Mouse (Mus musculus) layer of hippocampus, adult 8-10 months (tissue): Measurements from ENCODE around the gene Gm10190. TPM values are rescaled to one million over a fixed set of nuclear protein-coding genes. Genes with fewer than 3 reads are reported as not detected.
A peak's percentile ranks its signal among the peaks of the same experiment; 100 is the strongest.
"Not testable (repeated sequence)": the region's sequence is repeated elsewhere in the genome, so short reads cannot be mapped to it uniquely, and the experiment has no call there.

ENCODE experiments used
- DNase-seq, 2 experiments: peaks; one replicate each; pipeline ENCODE4 v3.0.0; 2022; ENCODE audit warnings: low spot score in 2 of 2
- total RNA-seq, 4 experiments: library from RNA; stranded (reverse); gene quantifications; 2 replicates each; pipeline ENCODE4 v1.2.4; 2022

Gm10190 gene
- 1 to 10 TPM in 2 of 4 experiments, not detected in 2; 2.1 to 2.6 TPM for total RNA-seq

DNA sequence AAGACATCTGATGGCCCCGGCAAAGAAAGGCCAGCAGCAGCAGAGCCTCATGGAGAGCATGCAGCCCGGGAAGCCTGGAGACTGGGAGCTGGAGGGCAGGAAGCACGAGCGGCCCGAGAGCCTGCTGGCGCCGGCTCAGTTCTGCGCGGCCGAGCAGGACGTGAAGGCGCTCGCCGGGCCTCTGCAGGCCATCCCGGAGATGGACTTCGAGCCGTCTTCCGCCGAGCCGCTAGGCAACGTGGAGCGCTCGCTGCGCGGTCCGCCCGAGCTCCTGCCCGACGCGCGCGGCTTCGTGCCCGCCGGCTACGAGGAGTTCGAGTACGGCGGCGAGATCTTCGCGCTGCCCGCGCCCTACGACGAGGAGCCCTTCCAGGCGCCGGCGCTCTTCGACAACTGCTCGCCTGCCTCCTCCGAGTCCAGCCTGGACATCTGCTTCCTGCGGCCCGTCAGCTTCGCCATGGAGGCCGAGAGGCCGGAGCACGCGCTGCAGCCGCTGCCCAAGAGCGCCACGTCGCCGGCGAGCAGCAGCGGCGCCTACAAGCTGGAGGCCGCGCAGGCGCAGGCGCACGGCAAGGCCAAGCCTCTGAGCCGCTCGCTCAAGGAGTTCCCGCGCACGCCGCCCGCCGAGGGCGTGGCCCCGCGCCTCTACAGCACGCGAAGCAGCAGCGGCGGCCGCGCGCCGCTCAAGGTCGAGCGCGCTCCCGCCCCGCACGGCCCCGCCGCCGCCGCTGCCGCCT is at the start of gene Gm10190:
Gene Gm10190, minus strand, starts transcription at position 553 of the 737 bp plus-strand sequence.
- peak; percentile 68 to 82 for DNase-seq

DNA sequence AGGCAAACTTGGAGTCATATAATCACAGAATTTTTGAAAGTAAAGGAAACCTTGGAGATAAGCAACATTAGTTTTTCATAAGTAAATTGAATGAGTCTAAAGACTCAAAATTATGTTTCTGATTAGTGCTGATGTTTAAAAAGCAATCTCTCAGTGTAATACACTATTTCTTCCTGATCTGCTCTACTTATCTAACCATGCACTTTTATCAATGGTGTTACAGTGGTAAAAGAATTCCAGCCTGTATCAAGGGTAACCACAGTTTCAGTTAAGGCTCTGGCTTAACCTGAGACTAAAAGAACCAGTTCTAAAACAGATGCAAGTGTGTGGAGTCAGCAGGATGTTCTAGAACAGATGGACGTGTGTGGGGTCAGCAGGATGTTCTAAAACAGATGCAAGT is 47.7 kb upstream of the Gm10190 start:
- DNase-seq = no peak

DNA sequence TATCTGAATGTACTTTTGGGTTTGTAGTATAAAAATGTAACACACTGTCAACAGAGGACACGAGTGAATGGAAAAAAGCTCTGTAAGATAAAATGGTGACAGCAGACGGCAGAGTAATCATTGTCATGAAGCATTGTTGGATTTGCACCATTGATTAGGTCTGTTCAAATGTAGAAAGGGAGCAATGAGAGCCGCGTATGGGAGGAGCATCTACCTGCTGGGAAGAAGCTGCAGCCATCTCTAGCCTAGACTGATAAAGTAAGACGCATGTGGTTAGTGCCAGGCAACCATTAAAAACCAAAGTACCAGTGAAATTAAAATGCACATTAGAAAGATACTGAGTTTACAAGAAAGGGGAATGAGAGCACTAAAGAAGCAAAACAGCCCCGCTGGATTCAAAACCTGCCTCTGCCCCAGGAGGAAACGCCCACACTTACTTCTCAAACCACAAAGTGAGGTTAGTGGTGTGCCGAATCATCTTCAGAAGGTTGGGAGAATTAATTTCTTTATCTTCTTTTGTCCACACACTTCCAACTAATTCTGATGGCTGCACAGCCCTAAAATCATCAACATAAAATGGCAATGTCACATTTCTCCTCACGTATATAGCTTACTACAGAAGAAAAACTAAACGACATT is 45.4 kb upstream of the Gm10190 start:
- no peak for DNase-seq

DNA sequence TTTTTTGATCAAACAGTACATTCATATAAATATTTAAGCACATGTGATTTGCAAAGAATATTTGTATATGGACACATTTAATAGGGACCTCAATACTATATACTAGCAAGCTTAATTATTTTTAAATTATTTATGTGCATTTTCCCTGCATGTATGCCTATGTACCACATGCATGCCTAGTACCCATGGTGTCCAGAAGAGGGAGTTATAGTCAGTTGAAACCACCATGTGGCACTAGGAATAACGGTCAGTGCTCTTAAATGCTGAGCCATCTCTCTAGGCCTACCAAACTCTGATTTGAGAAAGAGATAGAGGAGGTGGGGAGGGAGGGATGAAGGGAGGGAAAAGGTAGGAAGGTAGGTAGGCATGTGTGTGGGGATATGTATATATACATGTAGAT is 37.8 kb upstream of the Gm10190 start:
- no peak for DNase-seq

DNA sequence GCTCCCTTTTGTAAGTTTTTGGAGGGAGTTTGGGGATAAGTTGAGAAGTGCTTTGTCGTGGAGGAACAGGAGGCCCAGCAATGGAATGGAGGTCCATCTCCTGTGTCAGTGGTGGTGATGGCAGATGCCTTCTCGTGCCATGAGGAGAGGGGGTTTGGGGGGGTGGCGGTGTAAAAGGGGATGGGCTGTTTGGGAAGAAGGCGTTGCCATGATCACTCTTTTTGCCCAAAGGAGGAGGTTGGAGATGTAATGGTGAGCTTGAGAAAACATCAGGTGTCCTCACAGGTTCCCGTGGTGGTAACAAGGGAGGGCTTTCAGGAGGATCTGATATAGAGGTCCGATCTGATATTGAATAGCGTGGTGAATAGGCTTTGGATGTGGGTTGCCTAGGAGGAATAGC is 24.9 kb upstream of the Gm10190 start:
- no peak for DNase-seq

DNA sequence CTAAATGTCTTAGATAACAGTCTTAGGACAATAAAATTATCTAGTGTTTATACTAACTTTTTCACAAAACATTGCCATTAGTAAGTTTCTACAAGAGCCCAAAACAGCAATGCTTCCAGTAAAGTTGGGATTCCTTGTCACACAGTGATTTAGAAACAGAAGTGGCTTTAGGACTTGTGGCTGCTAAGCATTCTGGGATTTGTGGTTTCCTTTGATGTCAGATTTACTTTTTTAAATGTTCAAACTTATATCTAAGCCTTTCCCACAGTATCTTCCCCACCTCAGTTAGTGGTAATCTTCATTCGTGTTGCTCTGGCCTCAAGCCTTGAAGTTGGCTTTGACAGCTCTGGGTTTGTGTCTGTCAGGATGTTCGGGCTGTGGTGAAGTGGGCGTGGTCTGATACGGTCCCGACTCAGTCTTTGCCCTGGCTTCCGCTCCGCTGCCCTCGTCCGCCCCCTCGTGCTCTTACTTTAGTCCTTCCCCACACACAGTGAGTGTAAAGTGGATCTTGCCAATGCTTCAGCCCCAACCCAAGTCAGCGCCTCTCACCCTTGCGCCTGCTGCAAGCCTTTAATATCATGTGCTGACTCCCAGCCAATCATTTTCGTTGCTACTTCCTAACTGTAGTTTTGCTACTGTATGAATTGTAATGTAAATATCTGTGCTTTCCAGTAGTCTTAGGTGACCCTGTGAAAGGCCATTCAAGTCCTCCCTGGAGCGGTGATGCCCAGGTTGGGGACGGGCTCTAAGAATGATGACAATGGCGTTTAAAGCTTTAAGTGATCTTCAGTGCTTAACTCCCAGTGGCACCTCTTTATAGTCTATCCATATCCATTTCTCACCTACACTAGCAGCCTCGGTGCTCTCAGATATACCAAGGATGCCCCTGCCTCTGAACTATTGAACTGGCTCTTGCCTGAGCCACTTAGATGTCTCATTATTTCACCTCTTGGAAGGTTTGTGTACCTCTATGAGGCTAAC is 18.4 kb upstream of the Gm10190 start:
- DNase-seq = peak in 1 of 2 experiments; percentile 11

DNA sequence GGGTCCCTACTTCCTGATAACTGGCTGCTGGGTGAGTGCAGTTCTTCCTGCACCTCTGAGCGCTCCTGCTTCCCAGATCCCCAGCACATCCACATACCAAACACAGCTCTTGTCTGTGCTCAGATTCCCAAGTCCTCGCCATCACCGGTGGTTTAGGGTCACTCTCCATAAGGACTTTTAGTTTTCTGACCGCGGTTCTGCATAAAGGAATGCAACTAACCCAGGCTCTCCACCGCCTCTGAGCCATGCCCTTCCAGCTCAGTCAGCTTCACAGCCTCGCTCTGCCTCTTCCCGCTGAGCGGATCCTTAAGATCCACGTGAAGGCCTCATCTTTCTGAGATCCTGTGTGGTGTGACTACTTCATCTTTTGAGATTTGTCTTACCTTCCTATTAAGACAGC is 16.7 kb upstream of the Gm10190 start:
- DNase-seq = no peak

DNA sequence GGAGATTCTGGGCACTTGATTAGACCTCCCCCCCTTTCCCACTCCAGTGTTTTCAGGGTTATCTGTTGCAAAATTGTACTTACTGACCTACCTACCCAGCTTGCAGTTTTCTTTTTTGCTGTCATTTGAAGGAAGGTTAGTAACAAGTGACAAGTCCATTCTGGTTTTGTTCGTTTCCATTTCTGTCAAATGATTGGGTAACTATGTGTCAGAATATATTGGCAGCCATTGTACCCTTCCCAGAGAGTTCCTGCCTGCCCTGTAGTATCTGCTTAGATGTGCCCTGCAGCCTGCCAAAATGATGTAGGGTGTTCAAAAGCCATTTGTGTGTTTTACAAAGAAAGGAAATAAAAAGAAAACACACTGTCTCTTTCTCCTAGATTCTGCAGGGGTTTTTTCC is 12.3 kb upstream of the Gm10190 start:
- DNase-seq = no peak

DNA sequence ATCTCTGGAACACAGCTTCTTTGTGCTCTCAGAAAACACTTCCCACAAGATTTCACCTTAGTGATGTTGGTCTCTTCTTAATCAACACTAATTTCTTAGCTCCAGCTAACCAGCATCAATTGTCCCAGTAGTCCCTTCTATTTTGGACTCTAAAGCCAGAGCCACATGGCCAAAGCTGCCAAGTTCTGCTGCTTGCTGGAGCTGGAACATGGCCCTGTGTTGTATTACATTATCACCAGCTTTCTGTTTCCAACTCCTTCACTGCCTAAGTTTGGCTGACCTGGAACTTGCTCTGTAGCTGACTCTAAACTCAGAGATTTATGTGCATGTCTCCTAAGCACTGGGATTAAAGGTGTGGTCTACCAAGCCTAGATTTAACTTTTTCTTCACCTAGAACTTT is 5.0 kb upstream of the Gm10190 start:
- DNase-seq = not testable (repeated sequence)

DNA sequence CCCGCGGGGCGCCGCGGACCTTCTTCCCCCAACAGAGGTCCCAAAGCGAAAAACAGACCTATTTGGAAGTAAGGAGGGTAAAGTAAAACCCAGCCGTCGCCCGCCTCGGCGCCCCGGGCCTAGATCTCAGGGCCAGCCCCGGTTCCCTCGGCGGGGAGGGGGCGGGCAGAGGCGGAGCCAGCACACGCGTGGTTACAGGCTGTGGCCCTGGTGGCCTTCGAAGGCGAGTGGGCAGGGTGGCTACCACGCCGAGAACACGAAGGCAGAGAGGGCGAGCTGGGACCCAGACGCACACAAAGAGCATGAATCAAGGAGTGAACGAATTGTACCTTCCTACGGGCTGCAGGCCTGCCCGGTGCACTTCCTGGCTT is 370 bp upstream of the Gm10190 start:
- no peak for DNase-seq

DNA sequence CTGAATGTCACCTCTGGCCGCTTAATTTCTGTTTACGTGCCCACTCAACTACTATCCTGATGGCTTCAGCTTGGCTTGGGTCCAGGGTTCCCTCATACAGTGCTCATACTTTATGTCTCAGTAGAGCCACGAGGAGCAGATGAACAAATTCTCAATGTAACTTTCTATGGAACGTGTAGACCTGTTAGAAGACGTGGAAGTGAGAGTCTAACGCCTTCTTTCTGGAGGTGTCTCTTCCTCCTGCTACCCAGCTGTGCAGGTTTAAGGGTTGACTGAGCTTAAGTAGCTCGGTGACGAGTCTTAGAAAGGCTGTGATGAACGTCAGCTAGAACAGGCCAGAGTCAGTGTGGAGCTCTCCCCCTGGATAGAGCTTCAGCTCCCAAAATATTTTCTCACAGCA is 4.7 kb downstream of the Gm10190 start:
- DNase-seq = no peak

DNA sequence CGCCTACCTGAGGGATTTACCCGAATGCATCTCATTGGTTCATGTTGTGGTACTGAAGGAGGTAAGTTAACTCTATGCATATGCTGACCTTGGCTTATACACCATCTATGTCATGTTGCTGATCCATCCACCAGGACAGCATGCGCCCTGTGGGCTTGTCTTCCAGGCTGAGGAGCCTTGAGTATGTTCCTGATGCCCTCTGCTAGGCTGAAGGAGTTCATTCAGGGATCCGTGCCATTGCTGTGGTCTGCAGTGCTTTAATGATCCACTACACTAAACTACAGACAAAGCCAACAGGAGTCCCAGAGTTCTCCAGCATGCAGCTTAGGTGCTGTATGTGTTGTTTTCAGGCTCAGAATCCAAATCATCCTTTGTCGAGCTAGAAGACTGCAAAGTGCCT is 6.1 kb downstream of the Gm10190 start:
- DNase-seq = no peak

DNA sequence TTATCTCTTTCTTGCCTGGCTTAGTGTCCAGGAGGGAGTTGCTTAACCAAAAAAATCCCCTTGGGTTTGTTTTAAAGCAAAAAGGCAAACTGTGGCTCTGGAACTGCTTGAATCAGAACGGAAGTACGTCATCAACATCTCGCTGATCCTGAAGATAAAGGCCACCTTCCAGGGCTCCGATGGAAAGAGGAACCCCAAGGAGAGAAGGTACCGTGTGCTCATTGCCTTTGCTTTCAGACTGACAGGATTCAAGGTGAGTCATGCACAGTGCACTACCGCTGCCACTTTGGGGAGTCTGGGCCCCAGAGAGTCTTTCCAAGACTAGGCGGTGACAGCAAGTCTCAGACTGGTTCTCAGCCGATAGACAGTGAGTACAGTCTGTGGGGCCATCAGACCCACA is 13.1 kb downstream of the Gm10190 start:
- DNase-seq = no peak

DNA sequence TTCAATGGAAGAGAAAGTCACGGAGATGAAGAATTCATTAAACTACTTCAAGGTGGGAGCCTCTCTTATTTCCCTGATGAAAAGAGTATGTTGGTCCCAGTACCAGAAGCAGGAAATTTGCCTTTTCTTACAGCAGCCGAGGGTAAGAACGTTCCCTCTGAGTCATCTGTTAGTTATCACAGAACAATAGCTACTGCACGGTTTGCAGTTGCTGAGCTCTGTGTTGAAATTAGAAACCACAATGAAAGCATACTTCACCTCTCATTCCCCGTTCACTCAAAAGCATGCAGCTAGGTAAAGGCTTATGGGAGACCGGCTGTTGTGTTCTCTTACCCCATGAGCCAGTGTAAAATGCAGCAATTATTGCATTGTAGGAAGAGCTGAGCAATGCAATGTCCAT is 26.1 kb downstream of the Gm10190 start:
- DNase-seq = no peak

DNA sequence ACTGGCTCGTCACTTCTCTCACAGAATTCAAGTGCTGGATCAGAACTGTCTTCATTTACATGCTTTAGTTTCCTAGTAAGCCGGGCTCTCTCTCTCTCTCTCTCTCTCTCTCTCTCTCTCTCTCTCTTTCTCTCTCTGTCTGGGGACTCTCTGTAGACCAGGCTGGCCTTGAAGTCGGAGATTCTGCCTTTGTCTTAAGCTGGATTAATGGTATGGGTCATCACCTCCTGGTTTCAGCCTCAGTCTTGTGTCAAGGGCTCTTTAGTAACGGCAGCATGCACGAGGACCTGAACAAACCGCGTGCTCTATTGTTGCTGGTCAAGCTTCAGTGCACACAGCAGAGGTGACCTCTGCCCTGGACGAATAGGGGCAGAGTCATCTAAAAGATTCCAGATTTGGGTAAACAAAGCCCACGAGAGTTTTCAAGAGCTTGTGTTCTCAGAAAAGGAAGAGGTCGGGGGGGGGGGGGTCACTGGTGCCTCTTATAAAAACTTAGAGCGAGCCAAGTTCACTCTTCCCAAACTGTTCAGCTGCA is 26.7 kb downstream of the Gm10190 start:
- DNase-seq = no peak

DNA sequence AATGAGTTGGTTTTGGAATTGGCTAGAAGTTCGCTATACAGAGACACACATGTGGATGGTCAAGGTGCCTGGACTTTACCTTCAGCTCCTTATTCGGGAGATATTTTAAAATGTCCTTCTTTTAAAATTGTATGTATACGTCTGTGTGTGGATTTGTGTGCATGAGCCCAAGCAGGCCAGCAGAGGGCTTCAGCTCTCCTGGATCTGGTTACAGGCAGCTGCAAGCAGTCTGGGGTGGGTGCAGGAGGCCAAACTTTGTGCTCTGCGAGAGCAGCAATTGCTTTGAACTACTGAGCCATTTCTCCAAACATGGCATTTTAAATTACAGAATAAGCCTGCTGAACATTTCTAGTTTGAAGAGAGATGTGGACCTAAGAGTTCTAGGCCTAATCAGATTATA is 28.1 kb downstream of the Gm10190 start:
- DNase-seq = no peak

DNA sequence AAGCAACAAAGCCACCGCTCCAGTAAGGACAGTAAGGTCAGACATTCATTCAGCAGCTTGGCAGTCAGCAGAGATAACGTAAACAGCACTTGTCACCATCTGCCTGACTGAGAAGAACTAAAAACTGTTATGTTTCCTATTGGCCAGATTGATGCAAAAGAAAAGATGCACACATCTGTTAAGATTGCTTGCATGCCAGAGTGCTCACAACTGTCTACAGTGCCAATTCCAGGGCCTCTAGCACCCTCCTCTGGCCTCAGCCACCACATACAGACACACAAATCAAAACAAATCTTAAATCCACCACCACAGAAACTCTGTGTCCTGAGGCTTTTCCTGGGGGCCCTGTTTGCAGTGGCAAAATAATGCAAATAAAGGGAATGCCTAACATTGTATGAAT is 41.0 kb downstream of the Gm10190 start:
- no peak for DNase-seq

DNA sequence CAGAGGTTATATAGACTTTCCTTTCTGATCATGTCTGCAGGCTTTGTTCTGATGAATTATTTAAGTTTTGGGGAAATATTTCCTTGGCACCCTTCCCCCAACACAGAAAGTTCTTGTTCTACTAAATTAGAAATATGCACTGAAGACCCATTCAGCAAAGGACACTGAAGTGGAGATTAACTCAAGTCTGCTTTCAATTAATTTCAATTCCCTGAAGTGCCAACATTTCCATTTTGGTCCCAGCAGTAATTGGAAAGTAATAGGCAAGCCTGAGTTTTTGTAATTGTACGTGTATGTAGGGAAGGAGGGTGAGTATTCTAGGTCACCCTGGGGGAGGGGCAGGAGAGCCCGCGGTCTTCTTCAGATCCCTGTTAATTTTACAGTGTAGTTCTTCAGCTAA is 46.9 kb downstream of the Gm10190 start:
- no peak for DNase-seq

DNA sequence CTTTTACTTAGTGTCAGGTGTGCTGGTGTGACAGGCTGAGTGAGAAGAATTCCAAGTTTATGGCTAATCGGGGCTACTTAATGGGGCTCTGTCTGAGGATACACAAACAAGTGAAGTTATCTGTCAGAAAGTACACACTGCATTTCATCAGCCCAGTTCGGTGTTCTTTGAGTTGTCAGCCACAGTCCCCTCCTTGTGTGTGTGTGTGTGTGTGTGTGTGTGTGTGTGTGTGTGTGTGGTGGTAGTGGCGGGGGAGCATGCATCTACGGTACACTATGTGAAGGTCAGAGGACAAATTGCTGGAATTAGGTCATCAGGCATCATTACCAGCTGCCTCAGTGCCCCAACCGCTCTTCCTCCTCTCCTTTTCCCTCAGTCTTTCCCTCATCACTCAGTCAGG is 47.9 kb downstream of the Gm10190 start:
- DNase-seq = no peak

DNA sequence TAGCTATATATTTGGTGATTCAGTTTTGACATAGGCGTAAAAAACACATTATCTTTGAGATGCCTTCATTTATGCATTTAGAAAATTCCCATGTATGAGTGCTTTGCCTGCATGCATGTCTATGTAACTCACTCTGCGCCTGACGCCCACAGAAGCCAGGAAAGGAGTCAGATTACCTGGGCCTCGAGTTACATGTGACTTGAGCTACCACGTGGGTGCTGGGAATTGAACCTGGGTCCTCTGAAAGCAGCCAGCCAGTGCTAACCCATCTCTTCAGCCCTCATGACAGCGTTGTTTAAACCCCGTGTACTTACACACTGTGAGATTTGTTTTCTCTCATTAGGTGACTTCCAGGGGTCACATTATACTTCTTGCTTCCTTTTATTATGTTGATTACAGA is 48.8 kb downstream of the Gm10190 start:
- DNase-seq = no peak

DNA sequence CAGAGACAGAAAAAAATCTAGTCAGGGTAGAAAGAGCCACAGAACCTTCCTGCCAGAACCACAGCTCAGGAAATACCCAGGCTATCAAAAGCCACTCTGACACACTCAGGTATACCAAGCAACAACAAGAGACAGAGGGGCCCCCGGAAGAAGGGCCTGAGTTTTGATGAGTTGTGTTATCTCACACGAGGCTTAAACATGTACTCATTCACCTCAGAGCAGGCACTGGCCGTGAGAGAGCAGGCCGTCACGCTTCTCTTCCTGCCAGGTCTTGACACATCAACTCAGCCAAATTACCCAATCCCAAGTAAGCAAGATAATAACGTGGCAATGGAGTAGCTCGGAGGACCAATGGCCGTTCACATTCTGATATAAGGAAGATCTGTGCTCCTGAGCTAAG is 49.7 kb downstream of the Gm10190 start:
- DNase-seq = no peak
